Mouse (Mus musculus): Measurements from ENCODE around the gene Fbxo7.

GRCm38 (mm10) chr10:86064937-86065336 is 43.2 kb downstream of the Fbxo7 start:
- no peak for TF ChIP-seq GATA1 (IDR thresholded peaks at IDR 0.05; ENCODE audit: borderline replicate concordance, low read length)
- TF ChIP-seq FLI1 (IDR thresholded peaks at IDR 0.05; ENCODE audit: low read length): no peak

Measured in megakaryocyte, embryonic 14.5 days (primary cell).